Mouse (Mus musculus) common myeloid progenitor, adult 5-6 weeks (primary cell): ENCODE data around the gene Grm8. TPM values are rescaled to one million over a fixed set of nuclear protein-coding genes. Genes with fewer than 3 reads are reported as not detected.

ENCODE experiments used
- ATAC-seq: replicated peaks from 2 replicates; pipeline ENCODE4 v1.8.0; 2016; ENCODE audit warnings: low read depth, mild to moderate bottlenecking, moderate TSS enrichment, inconsistent platforms; ENCODE audit not compliant: poor library complexity, severe bottlenecking
- total RNA-seq: library from RNA; stranded (forward); fragments of 200-1000, 187-1606 nt; gene quantifications from 2 replicates; pipeline ENCODE4 v1.2.3, GENCODE M21; 2017

Grm8 gene
- total RNA-seq, 1 experiment from 2014 or later = not detected

- no peak for ATAC-seq
Observed at GRCm38 (mm10) chr6:27689382-27689781, 445.6 kb downstream of the Grm8 start.

GRCm38 (mm10) chr6:27661747-27662435, 473.1 kb downstream of the Grm8 start:
- ATAC-seq = no peak

GRCm38 (mm10) chr6:27657520-27657919, 477.5 kb downstream of the Grm8 start:
- ATAC-seq = peak; percentile 85

- no peak for ATAC-seq
Observed at GRCm38 (mm10) chr6:27646503-27646902, 488.5 kb downstream of the Grm8 start.

- ATAC-seq = peak; percentile 45; the same call in 1 of the 2 replicates
Observed at GRCm38 (mm10) chr6:27645054-27645453, 489.9 kb downstream of the Grm8 start.

GRCm38 (mm10) chr6:27635898-27636297, 499.1 kb downstream of the Grm8 start:
- no peak for ATAC-seq

- no peak for ATAC-seq
Observed at GRCm38 (mm10) chr6:27617472-27617871, 517.5 kb downstream of the Grm8 start.

GRCm38 (mm10) chr6:27580485-27580884, 554.5 kb downstream of the Grm8 start:
- ATAC-seq = no peak

- ATAC-seq = no peak
Observed at GRCm38 (mm10) chr6:27545516-27545915, 589.5 kb downstream of the Grm8 start.

- ATAC-seq = no peak
Observed at GRCm38 (mm10) chr6:27517620-27518019, 617.4 kb downstream of the Grm8 start.

- no peak for ATAC-seq
Observed at GRCm38 (mm10) chr6:27460998-27461397, 674.0 kb downstream of the Grm8 start.

- no peak for ATAC-seq
Observed at GRCm38 (mm10) chr6:27408473-27408872, 726.5 kb downstream of the Grm8 start.

GRCm38 (mm10) chr6:27372416-27372815, 762.6 kb downstream of the Grm8 start:
- ATAC-seq = no peak

- ATAC-seq = no peak
Observed at GRCm38 (mm10) chr6:27371095-27371494, 763.9 kb downstream of the Grm8 start.

GRCm38 (mm10) chr6:27363775-27364174, 771.2 kb downstream of the Grm8 start:
- no peak for ATAC-seq

GRCm38 (mm10) chr6:27360440-27360839, 774.5 kb downstream of the Grm8 start:
- peak; percentile 58 for ATAC-seq

GRCm38 (mm10) chr6:27351147-27351546, 783.8 kb downstream of the Grm8 start:
- ATAC-seq = peak; percentile 64

GRCm38 (mm10) chr6:27348272-27348671, 786.7 kb downstream of the Grm8 start:
- ATAC-seq = peak; percentile 95

- ATAC-seq = no peak
Observed at GRCm38 (mm10) chr6:27346311-27346710, 788.7 kb downstream of the Grm8 start.

GRCm38 (mm10) chr6:27340131-27340530, 794.8 kb downstream of the Grm8 start:
- ATAC-seq = no peak

- peak; percentile 68 for ATAC-seq
Observed at GRCm38 (mm10) chr6:27318575-27318974, 816.4 kb downstream of the Grm8 start.

GRCm38 (mm10) chr6:27317422-27317821, 817.6 kb downstream of the Grm8 start:
- ATAC-seq = no peak; the same call in 1 of the 2 replicates
